Mouse (Mus musculus): ENCODE results near the gene Ttll3. TPM values are rescaled to one million over a fixed set of nuclear protein-coding genes. Genes with fewer than 3 reads are reported as not detected.

The Ttll3 gene
- polyA plus RNA-seq, 1 experiment from 2014 or later, result 4.2 TPM

GRCm38 (mm10) chr6:113386025-113386424, 3.0 kb upstream of the Ttll3 start:
- Histone ChIP-seq H3K9ac (ENCODE audit: low read depth, low read length) (no peak overlapping the region; the same call in 1 of the 2 replicates), H3K4me3 (ENCODE audit: low read depth, low read length) (no peak overlapping the region), H3K36me3 (ENCODE audit: control insufficient read depth, insufficient read depth, low read length) (peaks cover 17% of the 10 kb centered on the region), H3K27me3 (ENCODE audit: control insufficient read depth, insufficient read depth, low read length) (no peaks in the 10 kb centered on the region), H3K9me3 (ENCODE audit: control insufficient read depth, low read length) (no peaks in the 10 kb centered on the region), H3K4me2 (replicated peaks; ENCODE audit: low read depth, low read length) (no peak overlapping the region), H3K4me1 (replicated peaks; ENCODE audit: control insufficient read depth, insufficient read depth, low read length) (no peaks in the 10 kb centered on the region), H3K27ac (ENCODE audit: low read depth, low read length) (no peak overlapping the region)
- DNase-seq (ENCODE audit: low spot score), result no peak
- WGBS, result 86% methylated on average over 3 of the region's 3 CpGs
- no peak for ATAC-seq (ENCODE audit: low FRiP score)

DNA sequence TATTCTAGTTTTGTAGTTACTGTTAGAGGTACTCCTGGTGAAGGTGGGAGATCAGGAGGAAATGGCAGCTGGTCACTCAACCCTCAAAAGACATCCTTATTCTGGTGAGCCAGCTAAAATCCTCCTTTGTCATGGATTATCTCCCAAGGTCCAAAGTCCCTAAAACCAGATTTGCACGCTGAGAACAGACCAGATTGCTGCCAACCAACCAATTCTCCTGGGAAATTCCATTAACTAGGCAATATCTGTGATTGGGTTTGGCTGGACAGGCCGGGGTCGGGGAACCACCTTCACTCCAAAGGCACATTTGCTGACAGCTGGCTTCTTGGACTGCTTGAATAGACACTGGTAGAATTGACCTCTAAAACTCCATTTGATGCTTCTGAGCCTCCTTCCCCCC, 1.7 kb downstream of the Ttll3 start:
- Histone ChIP-seq H3K4me2 (replicated peaks; ENCODE audit: low read depth, low read length) (no peak overlapping the region), H3K27me3 (ENCODE audit: control insufficient read depth, insufficient read depth, low read length) (no peaks in the 10 kb centered on the region), H3K4me3 (ENCODE audit: low read depth, low read length) (no peak overlapping the region), H3K36me3 (ENCODE audit: control insufficient read depth, insufficient read depth, low read length) (peaks cover 9% of the 10 kb centered on the region), H3K9ac (ENCODE audit: low read depth, low read length) (no peak overlapping the region), H3K9me3 (ENCODE audit: control insufficient read depth, low read length) (no peaks in the 10 kb centered on the region), H3K27ac (ENCODE audit: low read depth, low read length) (no peak overlapping the region), H3K4me1 (replicated peaks; ENCODE audit: control insufficient read depth, insufficient read depth, low read length) (no peaks in the 10 kb centered on the region)
- WGBS, result 84% methylated on average over 3 of the region's 3 CpGs
- DNase-seq (ENCODE audit: low spot score) (no peak), ATAC-seq (ENCODE audit: low FRiP score) (no peak)

GRCm38 (mm10) chr6:113392015-113392386, 2.9 kb downstream of the Ttll3 start:
- no peak for DNase-seq (ENCODE audit: low spot score)
- H3K4me2 ChIP-seq (replicated peaks; ENCODE audit: low read depth, low read length), result peak overlapping the region; percentile 80
- peak overlapping the region; percentile 74 for H3K9ac ChIP-seq (ENCODE audit: low read depth, low read length)
- no peaks in the 10 kb centered on the region for H3K27me3 ChIP-seq (ENCODE audit: control insufficient read depth, insufficient read depth, low read length)
- peak overlapping the region; percentile 78 for H3K27ac ChIP-seq (ENCODE audit: low read depth, low read length)
- peak overlapping the region; percentile 46 for H3K4me3 ChIP-seq (ENCODE audit: low read depth, low read length)
- H3K36me3 ChIP-seq (ENCODE audit: control insufficient read depth, insufficient read depth, low read length), result peaks cover 9% of the 10 kb centered on the region
- no peak for ATAC-seq (ENCODE audit: low FRiP score)
- 27% methylated on average over 10 of the region's 10 CpGs for WGBS
- H3K9me3 ChIP-seq (ENCODE audit: control insufficient read depth, low read length), result no peaks in the 10 kb centered on the region
- no peaks in the 10 kb centered on the region for H3K4me1 ChIP-seq (replicated peaks; ENCODE audit: control insufficient read depth, insufficient read depth, low read length)

GRCm38 (mm10) chr6:113392387-113393071, 3.5 kb downstream of the Ttll3 start:
- Histone ChIP-seq H3K4me1 (replicated peaks; ENCODE audit: control insufficient read depth, insufficient read depth, low read length) (no peaks in the 10 kb centered on the region), H3K9ac (ENCODE audit: low read depth, low read length) (peak overlapping the region; percentile 74), H3K36me3 (ENCODE audit: control insufficient read depth, insufficient read depth, low read length) (peaks cover 9% of the 10 kb centered on the region), H3K27me3 (ENCODE audit: control insufficient read depth, insufficient read depth, low read length) (no peaks in the 10 kb centered on the region), H3K27ac (ENCODE audit: low read depth, low read length) (peak overlapping the region; percentile 78), H3K9me3 (ENCODE audit: control insufficient read depth, low read length) (no peaks in the 10 kb centered on the region), H3K4me2 (replicated peaks; ENCODE audit: low read depth, low read length) (peak overlapping the region; percentile 80), H3K4me3 (ENCODE audit: low read depth, low read length) (peak overlapping the region; percentile 46)
- WGBS, result under 1% methylated on average over 51 of the region's 51 CpGs
- ATAC-seq (ENCODE audit: low FRiP score) (peak; percentile 95), DNase-seq (ENCODE audit: low spot score) (peak; percentile 80)

DNA sequence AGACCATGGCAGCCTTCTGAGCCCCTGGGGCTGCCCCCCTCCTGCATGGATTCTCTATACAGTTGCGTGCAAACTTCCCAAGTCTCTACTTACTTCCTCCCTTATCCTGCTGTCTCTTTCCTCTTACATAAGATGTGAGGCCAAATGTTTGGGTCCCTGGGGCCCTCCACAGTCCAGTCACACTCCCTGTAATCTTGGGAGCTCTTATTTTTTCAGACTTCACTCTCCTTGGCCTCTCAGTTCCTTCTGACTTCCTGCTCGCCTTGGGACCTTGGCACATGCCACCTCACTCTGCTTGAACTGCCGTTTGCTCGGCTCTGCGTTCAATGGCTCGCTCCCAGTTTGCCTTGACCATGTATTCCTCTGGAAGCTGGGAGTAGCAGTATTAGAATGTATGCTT, 4.9 kb downstream of the Ttll3 start:
- no peak overlapping the region for H3K27ac ChIP-seq (ENCODE audit: low read depth, low read length)
- no peak overlapping the region for H3K4me2 ChIP-seq (replicated peaks; ENCODE audit: low read depth, low read length)
- H3K9ac ChIP-seq (ENCODE audit: low read depth, low read length), result no peak overlapping the region
- no peak overlapping the region for H3K4me3 ChIP-seq (ENCODE audit: low read depth, low read length)
- DNase-seq (ENCODE audit: low spot score), result no peak
- H3K27me3 ChIP-seq (ENCODE audit: control insufficient read depth, insufficient read depth, low read length), result no peaks in the 10 kb centered on the region
- no peaks in the 10 kb centered on the region for H3K4me1 ChIP-seq (replicated peaks; ENCODE audit: control insufficient read depth, insufficient read depth, low read length)
- no peak for ATAC-seq (ENCODE audit: low FRiP score)
- H3K36me3 ChIP-seq (ENCODE audit: control insufficient read depth, insufficient read depth, low read length), result peaks cover 8% of the 10 kb centered on the region
- no peaks in the 10 kb centered on the region for H3K9me3 ChIP-seq (ENCODE audit: control insufficient read depth, low read length)
- WGBS, result 90% methylated on average over 6 of the region's 6 CpGs

- Histone ChIP-seq H3K4me2 (replicated peaks; ENCODE audit: low read depth, low read length) (no peak overlapping the region), H3K36me3 (ENCODE audit: control insufficient read depth, insufficient read depth, low read length) (0 out of 2 replicates have a peak, but pooled peaks cover 3% of the 10 kb centered on the region), H3K4me1 (replicated peaks; ENCODE audit: control insufficient read depth, insufficient read depth, low read length) (no peaks in the 10 kb centered on the region), H3K9me3 (ENCODE audit: control insufficient read depth, low read length) (no peaks in the 10 kb centered on the region), H3K9ac (ENCODE audit: low read depth, low read length) (no peak overlapping the region), H3K27me3 (ENCODE audit: control insufficient read depth, insufficient read depth, low read length) (no peaks in the 10 kb centered on the region), H3K4me3 (ENCODE audit: low read depth, low read length) (no peak overlapping the region), H3K27ac (ENCODE audit: low read depth, low read length) (no peak overlapping the region)
- 94% methylated on average over 11 of the region's 11 CpGs for WGBS
- no peak for DNase-seq (ENCODE audit: low spot score)
- no peak for ATAC-seq (ENCODE audit: low FRiP score)
These were observed 5.8 kb downstream of the Ttll3 start for GRCm38 (mm10) chr6:113394811-113395210.

DNA sequence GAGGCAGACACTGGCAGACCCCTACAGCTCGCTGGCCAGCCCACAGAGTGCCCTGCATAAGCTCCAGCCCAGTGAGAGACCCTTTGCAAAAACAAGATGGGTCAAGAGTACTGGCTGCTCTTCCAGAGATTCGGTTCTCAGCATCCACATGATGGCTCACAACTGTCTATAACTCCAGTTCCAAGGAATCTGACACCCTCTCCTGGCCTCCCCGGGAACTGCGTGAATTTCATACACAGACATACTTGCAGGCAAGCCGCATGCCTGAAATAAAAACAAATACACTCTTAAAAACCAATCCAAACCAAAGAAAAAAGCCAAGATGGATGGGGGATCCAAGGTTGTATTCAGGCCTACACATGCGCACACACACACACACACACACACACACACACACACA, 6.4 kb downstream of the Ttll3 start:
- no peaks in the 10 kb centered on the region for H3K27me3 ChIP-seq (ENCODE audit: control insufficient read depth, insufficient read depth, low read length)
- no peak overlapping the region for H3K4me3 ChIP-seq (ENCODE audit: low read depth, low read length)
- no peaks in the 10 kb centered on the region for H3K4me1 ChIP-seq (replicated peaks; ENCODE audit: control insufficient read depth, insufficient read depth, low read length)
- no peak for DNase-seq (ENCODE audit: low spot score)
- ATAC-seq (ENCODE audit: low FRiP score), result no peak
- no peak overlapping the region for H3K9ac ChIP-seq (ENCODE audit: low read depth, low read length)
- H3K27ac ChIP-seq (ENCODE audit: low read depth, low read length), result no peak overlapping the region
- no peaks in the 10 kb centered on the region for H3K9me3 ChIP-seq (ENCODE audit: control insufficient read depth, low read length)
- WGBS, result 91% methylated on average over 6 of the region's 6 CpGs
- H3K36me3 ChIP-seq (ENCODE audit: control insufficient read depth, insufficient read depth, low read length), result no peaks in the 10 kb centered on the region
- H3K4me2 ChIP-seq (replicated peaks; ENCODE audit: low read depth, low read length), result no peak overlapping the region

DNA sequence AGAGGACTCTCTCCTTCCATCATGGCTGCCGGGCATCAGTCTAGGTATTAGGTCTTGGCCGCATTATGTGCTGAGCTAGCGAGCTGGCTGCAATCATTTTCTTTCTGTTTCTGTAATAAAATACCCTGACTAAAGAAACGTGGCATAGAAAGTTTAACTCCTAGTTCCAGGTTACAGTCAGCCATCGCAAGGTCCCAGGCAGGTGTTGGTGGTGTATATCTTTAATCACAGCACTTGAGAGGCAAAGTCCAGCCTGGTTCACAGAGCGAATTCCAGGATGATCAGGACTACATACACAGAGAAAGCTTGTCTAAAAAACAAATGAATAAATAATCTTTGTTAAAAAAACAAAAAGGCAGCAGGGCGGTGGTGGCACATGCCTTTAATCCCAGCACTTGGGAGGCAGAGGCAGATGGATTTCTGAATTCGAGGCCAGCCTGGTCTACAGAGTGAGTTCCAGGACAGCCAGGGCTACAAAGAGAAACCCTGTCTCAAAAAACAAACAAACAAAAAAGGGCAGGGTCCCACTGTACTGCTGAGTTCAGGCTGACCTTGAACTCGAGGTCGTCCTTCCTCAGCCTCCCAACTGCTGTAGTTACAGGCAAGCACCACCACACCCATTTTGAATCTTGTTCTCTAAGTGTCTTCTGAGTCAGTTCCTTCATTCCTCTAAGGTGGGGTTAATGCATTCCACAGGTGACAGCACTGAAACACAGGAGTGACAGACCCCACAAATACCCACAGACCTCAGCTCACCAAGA, 7.4 kb downstream of the Ttll3 start:
- Histone ChIP-seq H3K27me3 (ENCODE audit: control insufficient read depth, insufficient read depth, low read length) (no peaks in the 10 kb centered on the region), H3K4me2 (replicated peaks; ENCODE audit: low read depth, low read length) (no peak overlapping the region), H3K27ac (ENCODE audit: low read depth, low read length) (no peak overlapping the region), H3K36me3 (ENCODE audit: control insufficient read depth, insufficient read depth, low read length) (no peaks in the 10 kb centered on the region), H3K4me1 (replicated peaks; ENCODE audit: control insufficient read depth, insufficient read depth, low read length) (no peaks in the 10 kb centered on the region), H3K9ac (ENCODE audit: low read depth, low read length) (no peak overlapping the region), H3K9me3 (ENCODE audit: control insufficient read depth, low read length) (no peaks in the 10 kb centered on the region), H3K4me3 (ENCODE audit: low read depth, low read length) (no peak overlapping the region)
- 89% methylated on average over 10 of the region's 10 CpGs for WGBS
- ATAC-seq (ENCODE audit: low FRiP score) (no peak), DNase-seq (ENCODE audit: low spot score) (no peak)

GRCm38 (mm10) chr6:113402094-113402493, 13.0 kb downstream of the Ttll3 start:
- no peaks in the 10 kb centered on the region for H3K27me3 ChIP-seq (ENCODE audit: control insufficient read depth, insufficient read depth, low read length)
- H3K9me3 ChIP-seq (ENCODE audit: control insufficient read depth, low read length), result no peaks in the 10 kb centered on the region
- H3K4me1 ChIP-seq (replicated peaks; ENCODE audit: control insufficient read depth, insufficient read depth, low read length), result no peaks in the 10 kb centered on the region
- ATAC-seq (ENCODE audit: low FRiP score) (no peak), DNase-seq (ENCODE audit: low spot score) (no peak)
- 0 out of 2 replicates have a peak, but pooled peaks cover 2% of the 10 kb centered on the region for H3K36me3 ChIP-seq (ENCODE audit: control insufficient read depth, insufficient read depth, low read length)
- H3K4me3 ChIP-seq (ENCODE audit: low read depth, low read length), result no peak overlapping the region
- no peak overlapping the region for H3K9ac ChIP-seq (ENCODE audit: low read depth, low read length)
- no peak overlapping the region for H3K27ac ChIP-seq (ENCODE audit: low read depth, low read length)
- H3K4me2 ChIP-seq (replicated peaks; ENCODE audit: low read depth, low read length), result no peak overlapping the region
- 89% methylated on average over 13 of the region's 13 CpGs for WGBS
